Mouse (Mus musculus): ENCODE data around the gene Rab3gap2. TPM values are rescaled to one million over a fixed set of nuclear protein-coding genes. Genes with fewer than 3 reads are reported as not detected.
A peak's percentile ranks its signal among the peaks of the same experiment; 100 is the strongest.

The Rab3gap2 gene
- total RNA-seq, 2 experiments from 2014 or later, result 37.3 to 49.0 TPM

- peak; percentile 70 for ATAC-seq (replicated peaks; ENCODE audit: poor library complexity)
Observed at GRCm38 (mm10) chr1:185328721-185329610, 125.0 kb downstream of the Rab3gap2 start, which contains the start of gene Iars2. Gene Iars2, minus strand, starts transcription at chr1:185329396.

- ATAC-seq (replicated peaks; ENCODE audit: poor library complexity), result no peak
Observed at GRCm38 (mm10) chr1:185329851-185330250, 125.9 kb downstream of the Rab3gap2 start.

- no peak for ATAC-seq (replicated peaks; ENCODE audit: poor library complexity)
Observed at GRCm38 (mm10) chr1:185331364-185331763, 127.4 kb downstream of the Rab3gap2 start.

- peak; percentile 73 for ATAC-seq (replicated peaks; ENCODE audit: poor library complexity)
Observed at GRCm38 (mm10) chr1:185331983-185332430, 128.1 kb downstream of the Rab3gap2 start, which contains the start of gene Bpnt1. Gene Bpnt1, plus strand, starts transcription at chr1:185332149.

- no peak for ATAC-seq (replicated peaks; ENCODE audit: poor library complexity)
Observed at GRCm38 (mm10) chr1:185333651-185334050, 129.7 kb downstream of the Rab3gap2 start.

- ATAC-seq (replicated peaks; ENCODE audit: poor library complexity), result no peak
Observed at GRCm38 (mm10) chr1:185334136-185334535, 130.2 kb downstream of the Rab3gap2 start.

GRCm38 (mm10) chr1:185335231-185335765, 131.4 kb downstream of the Rab3gap2 start:
- ATAC-seq (replicated peaks; ENCODE audit: poor library complexity), result no peak

Other genes with a start within 250 kb of the Rab3gap2 start
- gene Mark1, start 204.5 kb upstream of the Rab3gap2 start, total RNA-seq (2015), result 0.10 TPM in 1 of 2 replicates, not detected in the other
- not detected in 2 replicates for gene Mark1, start 204.5 kb upstream of the Rab3gap2 start, total RNA-seq (2017)
- gene Iars2, start 125.3 kb downstream of the Rab3gap2 start, total RNA-seq (2015), result 48.1 and 63.6 TPM in 2 replicates
- 42.8 and 46.3 TPM in 2 replicates for gene Iars2, start 125.3 kb downstream of the Rab3gap2 start, total RNA-seq (2017)
- 7.7 and 7.9 TPM in 2 replicates for gene Bpnt1, start 128.0 kb downstream of the Rab3gap2 start, total RNA-seq (2015)
- 23.6 and 25.2 TPM in 2 replicates for gene Bpnt1, start 128.0 kb downstream of the Rab3gap2 start, total RNA-seq (2017)
- 108 and 117 TPM in 2 replicates for gene Eprs, start 158.9 kb downstream of the Rab3gap2 start, total RNA-seq (2015)
- gene Eprs, start 158.9 kb downstream of the Rab3gap2 start, total RNA-seq (2017), result 214 and 252 TPM in 2 replicates